In genomic region chr6:128034317-128035249, GRCm38 (mm10) we compare ENCODE assay signal across 8 mouse cellular contexts.
DNase-seq lines count a peak whose midpoint lies in the region; ATAC-seq and TF ChIP-seq lines count a peak whose summit lies in the region.

No protein-coding gene starts in this region.

- WGBS in embryonic facial prominence, embryonic 13.5 days, result under 1% methylated on average over 80 of the region's 80 CpGs
- under 1% methylated on average over 80 of the region's 80 CpGs for whole genome bisulfite sequencing in heart, embryonic 10.5 days
- 2% methylated on average over 80 of the region's 80 CpGs for WGBS in lung, embryonic 15.5 days

- peak; percentile 77 for DNase-seq in adrenal gland, postnatal 10 days
- DNase-seq in heart, embryonic 10.5 days (ENCODE audit: low spot score), result peak; percentile 94
- DNase-seq in kidney, adult 9 months, result peak; percentile 45
- peak; percentile 90 for DNase-seq in retina, embryonic 14.5 days (ENCODE audit: low spot score)
- no peak for DNase-seq in c-Kit-positive CD71-positive TER-119-positive erythroid progenitor cells, embryonic 14.5 days (ENCODE audit: low spot score)

- peak overlapping the region; percentile 97 for H3K4me2 ChIP-seq in embryonic facial prominence, embryonic 13.5 days
- H3K4me2 ChIP-seq in lung, embryonic 15.5 days, result peak overlapping the region; percentile 95

- H3K27ac ChIP-seq in embryonic facial prominence, embryonic 13.5 days, result peak overlapping the region; percentile 64
- H3K27ac ChIP-seq in heart, embryonic 10.5 days, result peak overlapping the region; percentile 89
- H3K27ac ChIP-seq in lung, embryonic 15.5 days, result peak overlapping the region; percentile 62

- ATAC-seq in embryonic facial prominence, embryonic 13.5 days (ENCODE audit: insufficient number of reproducible peaks, insufficient read depth, low FRiP score, low TSS enrichment, low read depth), result peak; percentile 73
- ATAC-seq in lung, embryonic 15.5 days (ENCODE audit: borderline replicate concordance, extremely low read depth, low FRiP score, low TSS enrichment), result peak; percentile 74

- H3K27me3 ChIP-seq in E14TG2a.4 (ENCODE audit: insufficient read depth, low read length), result peaks cover 62% of the 10 kb centered on the region
- H3K27me3 ChIP-seq in embryonic facial prominence, embryonic 13.5 days, result peaks cover 14% of the 10 kb centered on the region
- H3K27me3 ChIP-seq in heart, embryonic 10.5 days (ENCODE audit: insufficient read depth, poor library complexity, severe bottlenecking), result no peaks in the 10 kb centered on the region
- H3K27me3 ChIP-seq in lung, embryonic 15.5 days, result peaks cover 6% of the 10 kb centered on the region; the same call in 1 of the 2 replicates

- H3K9ac ChIP-seq in embryonic facial prominence, embryonic 13.5 days, result peak overlapping the region; percentile 74
- peak overlapping the region; percentile 40 for H3K9ac ChIP-seq in lung, embryonic 15.5 days

- no peaks in the 10 kb centered on the region for H3K36me3 ChIP-seq in E14TG2a.4 (ENCODE audit: insufficient read depth, low read length)
- no peaks in the 10 kb centered on the region for H3K36me3 ChIP-seq in embryonic facial prominence, embryonic 13.5 days
- no peaks in the 10 kb centered on the region for H3K36me3 ChIP-seq in heart, embryonic 10.5 days
- no peaks in the 10 kb centered on the region for H3K36me3 ChIP-seq in lung, embryonic 15.5 days

- H3K9me3 ChIP-seq in E14TG2a.4 (ENCODE audit: low read length), result no peaks in the 10 kb centered on the region
- H3K9me3 ChIP-seq in embryonic facial prominence, embryonic 13.5 days, result no peaks in the 10 kb centered on the region
- no peaks in the 10 kb centered on the region for H3K9me3 ChIP-seq in heart, embryonic 10.5 days
- no peaks in the 10 kb centered on the region for H3K9me3 ChIP-seq in lung, embryonic 15.5 days

- H3K4me3 ChIP-seq in E14TG2a.4 (replicated peaks; ENCODE audit: low read length), result peak overlapping the region; percentile 87
- H3K4me3 ChIP-seq in embryonic facial prominence, embryonic 13.5 days, result peak overlapping the region; percentile 56
- peak overlapping the region; percentile 64 for H3K4me3 ChIP-seq in heart, embryonic 10.5 days
- peak overlapping the region; percentile 55 for H3K4me3 ChIP-seq in lung, embryonic 15.5 days

- peaks cover 46% of the 10 kb centered on the region for H3K4me1 ChIP-seq in E14TG2a.4 (replicated peaks; ENCODE audit: low read depth, low read length)
- H3K4me1 ChIP-seq in embryonic facial prominence, embryonic 13.5 days, result peaks cover 80% of the 10 kb centered on the region
- peaks cover 95% of the 10 kb centered on the region for H3K4me1 ChIP-seq in heart, embryonic 10.5 days
- peaks cover 49% of the 10 kb centered on the region for H3K4me1 ChIP-seq in lung, embryonic 15.5 days

- TF ChIP-seq CTCF in E14TG2a.4 (conservative IDR thresholded peaks at IDR 0.05; ENCODE audit: low read length), result no peak
